Mouse (Mus musculus) monocyte, adult 2 months (primary cell): ENCODE data around the gene H2-K1.
"Not testable (repeated sequence)": the region's sequence is repeated elsewhere in the genome, so short reads cannot be mapped to it uniquely, and the experiment has no call there.

Experiments used
- DNase-seq, 2 experiments: peaks; one replicate each; pipeline ENCODE4 v3.0.0; 2022; ENCODE audit warnings: low spot score in 2 of 2, low read depth in 1 of 2

The H2-K1 gene

GRCm38 (mm10) chr17:34027656-34028223 is 27.6 kb upstream of the H2-K1 start, which contains the start of gene H2-Ke6:
Gene H2-Ke6 (minus strand): TSS chr17:34028060.
- DNase-seq = peak in 1 of 2 experiments; percentile 78

DNA sequence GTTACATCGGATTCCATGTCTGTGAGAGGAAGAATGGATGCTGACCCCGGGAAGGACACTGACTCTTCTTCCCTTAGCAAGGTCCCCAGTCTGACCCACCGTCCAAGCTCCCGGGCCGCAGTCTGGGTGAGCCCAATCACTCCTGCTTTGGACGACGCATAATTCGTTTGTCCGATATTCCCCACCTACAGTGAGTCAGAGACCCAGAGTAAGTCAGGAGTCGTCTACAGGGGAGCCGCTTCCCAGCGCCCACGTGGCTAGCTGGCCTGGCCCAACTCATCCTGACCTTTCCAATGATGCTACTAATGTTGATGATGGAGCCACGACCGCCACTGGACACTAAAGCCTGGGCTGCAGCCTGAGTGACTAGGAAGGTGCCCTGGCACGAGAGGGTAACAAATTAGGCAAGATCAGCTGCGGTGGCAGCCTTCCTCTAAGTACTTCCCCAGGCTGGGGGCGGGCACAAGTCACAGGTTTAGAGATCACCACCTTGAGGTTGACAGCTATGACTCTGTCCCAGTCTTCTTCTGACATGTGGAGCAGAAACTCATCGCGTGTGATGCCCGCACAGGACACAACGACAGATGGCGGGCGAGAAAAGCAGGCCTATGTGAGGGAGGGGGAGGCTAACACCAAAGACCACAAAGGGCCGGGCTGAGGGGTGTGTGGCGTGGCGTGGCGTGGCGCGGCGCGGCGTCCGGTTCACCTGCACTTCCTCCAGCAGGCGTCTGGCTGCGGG is 26.9 kb upstream of the H2-K1 start:
- peak in 1 of 2 experiments; percentile 70 for DNase-seq

GRCm38 (mm10) chr17:34026221-34026620 is 26.1 kb upstream of the H2-K1 start:
- no peak for DNase-seq

GRCm38 (mm10) chr17:34025756-34026151 is 25.6 kb upstream of the H2-K1 start:
- no peak for DNase-seq

- DNase-seq = no peak
Measured at GRCm38 (mm10) chr17:34024861-34025755, 25.0 kb upstream of the H2-K1 start.

DNA sequence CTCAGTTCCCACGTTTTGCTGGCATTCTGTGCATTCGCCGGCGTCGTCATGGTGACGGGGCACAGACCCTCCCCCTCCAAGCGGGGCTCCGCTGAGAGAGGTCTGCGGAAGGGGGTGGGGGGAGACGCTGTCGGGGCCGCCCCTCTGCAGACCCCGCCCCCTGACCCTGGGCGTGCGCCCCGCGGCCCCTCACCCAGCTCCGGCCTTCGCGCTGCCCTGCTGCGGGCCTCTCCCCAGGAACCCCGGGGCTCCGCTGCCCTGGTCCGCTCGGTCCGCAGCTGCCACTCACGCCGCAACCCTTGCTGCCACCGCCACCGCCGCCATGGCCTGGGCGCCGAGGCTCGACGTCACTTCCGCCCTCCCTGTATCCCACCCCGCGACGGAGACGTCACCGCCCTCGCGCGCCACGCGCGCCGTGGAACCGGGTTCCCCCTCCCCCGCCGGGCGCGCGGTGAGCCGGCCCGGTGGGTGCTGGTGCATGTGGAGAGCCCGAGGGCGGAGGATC is 24.2 kb upstream of the H2-K1 start, which contains the start of gene Ring1:
TSS of gene Ring1 (minus strand) at position 364 of the 505 bp plus-strand sequence.
- peak in 1 of 2 experiments; percentile 79 for DNase-seq

DNA sequence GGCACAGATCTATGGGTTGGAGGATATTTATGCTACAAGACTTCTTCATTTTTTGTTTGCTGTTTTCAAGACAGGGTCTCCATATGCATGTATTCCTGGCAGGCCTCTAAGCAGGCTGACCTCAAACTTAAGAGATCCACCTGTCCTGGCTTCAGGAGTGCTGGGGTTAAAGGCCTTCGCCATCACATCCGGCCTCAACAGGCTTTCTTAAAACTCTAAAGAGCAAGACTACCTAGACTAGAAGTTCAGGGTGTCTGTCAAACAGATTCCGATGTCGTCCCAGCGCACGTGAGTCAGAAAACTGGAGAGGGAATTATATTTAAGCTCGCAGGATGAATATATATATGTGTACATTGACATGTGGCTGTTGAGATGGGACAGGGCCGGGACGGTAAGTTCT is 23.5 kb upstream of the H2-K1 start:
- DNase-seq = no peak

DNA sequence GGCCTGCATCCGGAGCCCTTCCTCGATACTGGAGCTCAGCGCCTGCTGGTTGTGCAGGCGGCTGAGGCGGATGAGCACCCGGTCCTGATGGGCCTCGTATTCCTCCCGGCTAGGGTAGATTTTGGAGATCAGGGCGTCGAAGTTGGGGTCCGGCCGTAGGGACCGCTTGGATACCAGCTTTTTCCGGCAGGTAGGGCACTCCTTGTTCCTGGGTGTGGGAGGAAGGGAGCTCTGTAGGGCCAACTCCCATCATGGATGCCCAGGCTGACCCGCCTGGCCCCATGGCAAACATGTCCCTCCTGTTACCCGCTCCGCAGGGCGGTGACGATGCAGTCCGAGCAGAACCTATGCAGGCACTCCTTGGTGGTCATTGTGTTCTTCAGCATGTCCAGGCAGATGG is 22.8 kb upstream of the H2-K1 start:
- DNase-seq = no peak

- DNase-seq = no peak
Measured at GRCm38 (mm10) chr17:34022414-34022783, 22.3 kb upstream of the H2-K1 start.

- DNase-seq = no peak
Measured at GRCm38 (mm10) chr17:34021539-34022413, 21.6 kb upstream of the H2-K1 start.

DNA sequence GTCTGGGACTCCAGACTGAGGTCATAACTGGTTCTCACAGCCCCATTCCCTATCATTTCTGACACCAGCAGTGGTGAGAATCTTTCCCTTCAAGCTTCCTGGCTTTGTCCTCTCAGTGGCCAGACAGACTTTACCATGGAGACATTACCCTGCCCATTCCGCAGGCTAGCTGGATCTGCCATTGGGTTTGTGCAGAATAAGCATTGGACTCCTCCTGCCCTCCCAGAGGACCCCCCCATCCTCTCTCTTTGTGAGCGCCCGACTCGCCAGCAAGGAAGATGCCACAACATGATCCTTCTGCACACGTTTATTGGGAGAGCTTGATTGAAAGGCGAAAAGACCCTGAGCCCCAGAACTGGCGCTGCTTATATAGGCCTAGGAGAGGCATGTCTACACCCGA is 13.3 kb upstream of the H2-K1 start:
- DNase-seq = no peak

GRCm38 (mm10) chr17:34010156-34010555 is 10.0 kb upstream of the H2-K1 start:
- DNase-seq = no peak

DNA sequence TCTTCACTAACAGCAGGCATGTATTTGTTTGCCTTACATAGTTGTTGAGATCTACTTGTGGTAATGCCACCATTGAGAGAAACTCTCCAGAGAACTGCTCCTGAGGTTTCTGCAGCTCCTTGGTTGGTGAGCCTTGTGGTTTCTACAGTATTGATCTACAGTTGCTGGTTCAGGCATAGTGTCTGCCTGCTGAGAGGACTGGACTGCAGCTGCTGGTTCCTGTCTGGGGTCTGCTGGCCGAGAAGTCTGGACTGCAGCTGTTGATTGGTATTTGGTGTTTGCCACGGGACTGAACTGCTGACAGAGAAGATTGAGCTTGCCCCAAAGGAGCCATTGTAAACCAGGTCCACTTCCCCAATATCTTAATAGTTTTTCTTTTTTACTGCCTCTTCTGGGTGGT is 6.4 kb upstream of the H2-K1 start:
- DNase-seq = no peak

GRCm38 (mm10) chr17:34003426-34003825 is 3.3 kb upstream of the H2-K1 start:
- DNase-seq = no peak

GRCm38 (mm10) chr17:34000796-34001195 is 649 bp upstream of the H2-K1 start:
- not testable (repeated sequence) for DNase-seq

DNA sequence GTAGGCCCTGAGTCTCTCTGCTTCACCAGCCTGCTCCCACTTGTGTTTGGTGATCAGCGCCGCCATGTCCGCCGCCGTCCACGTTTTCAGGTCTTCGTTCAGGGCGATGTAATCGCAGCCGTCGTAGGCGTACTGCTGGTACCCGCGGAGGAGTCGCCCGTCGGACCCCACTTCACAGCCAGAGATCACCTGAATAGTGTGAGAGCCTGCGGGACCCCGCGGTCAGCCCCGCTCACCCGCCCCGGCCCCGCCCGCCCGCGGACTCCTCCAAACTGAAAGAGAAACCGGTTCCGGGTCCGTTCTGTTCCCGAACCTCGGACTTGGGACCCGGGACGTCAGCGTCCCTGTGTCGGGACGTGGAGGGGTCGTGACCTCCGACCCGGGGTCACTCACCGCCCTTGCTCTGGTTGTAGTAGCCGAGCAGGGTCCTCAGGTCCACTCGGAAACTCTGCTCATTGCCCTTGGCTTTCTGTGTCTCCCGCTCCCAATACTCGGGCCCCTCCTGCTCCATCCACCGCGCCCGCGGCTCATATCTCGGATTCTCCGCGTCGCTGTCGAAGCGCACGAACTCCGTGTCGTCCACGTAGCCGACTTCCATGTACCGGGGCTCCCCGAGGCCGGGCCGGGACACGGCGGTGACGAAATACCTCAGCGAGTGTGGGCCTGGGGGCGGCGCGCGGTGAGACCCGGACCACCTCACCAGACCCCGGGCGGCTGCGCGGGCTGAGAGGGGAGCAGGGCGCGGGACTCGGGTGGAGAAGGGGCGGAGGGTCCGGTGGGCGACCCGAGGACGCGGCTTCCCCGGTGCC is 602 bp downstream of the H2-K1 start:
- DNase-seq = no peak

GRCm38 (mm10) chr17:33998697-33999096 is 1.4 kb downstream of the H2-K1 start:
- DNase-seq = not testable (repeated sequence)

- DNase-seq = not testable (repeated sequence)
Measured at GRCm38 (mm10) chr17:33997025-33997424, 3.1 kb downstream of the H2-K1 start.

GRCm38 (mm10) chr17:33995651-33996050 is 4.5 kb downstream of the H2-K1 start:
- DNase-seq = no peak

- DNase-seq = no peak
Measured at GRCm38 (mm10) chr17:33994959-33995358, 5.2 kb downstream of the H2-K1 start.
